Mouse (Mus musculus): ENCODE measurements around the gene Tra2b. TPM values are rescaled to one million over a fixed set of nuclear protein-coding genes. Genes with fewer than 3 reads are reported as not detected.
"Not testable (repeated sequence)": the region's sequence is repeated elsewhere in the genome, so short reads cannot be mapped to it uniquely, and the experiment has no call there.

Gene Tra2b
- polyA plus RNA-seq, 1 experiment, result 8.9 TPM

DNA sequence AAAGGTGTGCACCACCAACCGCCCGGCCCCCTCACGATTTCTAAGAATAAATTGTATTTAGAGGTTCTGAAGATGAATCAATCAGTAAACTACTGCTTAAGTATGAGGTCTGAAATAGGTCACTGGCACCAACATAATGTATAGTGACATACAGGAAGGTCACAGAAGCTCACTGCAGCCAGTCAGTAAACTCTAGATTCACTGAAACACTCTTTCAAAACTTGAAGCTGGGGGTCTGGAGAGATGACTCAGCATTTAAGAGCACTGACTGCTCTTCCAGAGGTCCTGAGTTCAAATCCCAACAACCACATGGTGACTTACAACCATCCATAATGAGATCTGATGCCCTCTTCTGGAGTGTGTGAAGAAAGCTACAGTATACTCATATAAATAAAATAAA, 16.1 kb downstream of the Tra2b start:
- TF ChIP-seq POLR2A (IDR thresholded peaks at IDR 0.05; ENCODE audit: low read depth, low read length) (no peak), CTCF (IDR thresholded peaks at IDR 0.05; ENCODE audit: extremely low read depth, insufficient read length, insufficient replicate concordance, low read depth, low read length) (no peak)
- H3K4me3 ChIP-seq (ENCODE audit: low read depth, low read length), result no peak overlapping the region
- no peaks in the 10 kb centered on the region for H3K27me3 ChIP-seq (ENCODE audit: control insufficient read depth, insufficient read depth, low read length)
- H3K4me1 ChIP-seq (ENCODE audit: control insufficient read depth, insufficient read depth, insufficient read length, low read length), result no peaks in the 10 kb centered on the region
- WGBS, result 93% methylated on average over 3 of the region's 3 CpGs
- H3K36me3 ChIP-seq (ENCODE audit: control insufficient read depth, insufficient read depth, low read length), result peaks cover 53% of the 10 kb centered on the region
- no peak overlapping the region for H3K27ac ChIP-seq (ENCODE audit: insufficient read depth, low read depth, low read length)

DNA sequence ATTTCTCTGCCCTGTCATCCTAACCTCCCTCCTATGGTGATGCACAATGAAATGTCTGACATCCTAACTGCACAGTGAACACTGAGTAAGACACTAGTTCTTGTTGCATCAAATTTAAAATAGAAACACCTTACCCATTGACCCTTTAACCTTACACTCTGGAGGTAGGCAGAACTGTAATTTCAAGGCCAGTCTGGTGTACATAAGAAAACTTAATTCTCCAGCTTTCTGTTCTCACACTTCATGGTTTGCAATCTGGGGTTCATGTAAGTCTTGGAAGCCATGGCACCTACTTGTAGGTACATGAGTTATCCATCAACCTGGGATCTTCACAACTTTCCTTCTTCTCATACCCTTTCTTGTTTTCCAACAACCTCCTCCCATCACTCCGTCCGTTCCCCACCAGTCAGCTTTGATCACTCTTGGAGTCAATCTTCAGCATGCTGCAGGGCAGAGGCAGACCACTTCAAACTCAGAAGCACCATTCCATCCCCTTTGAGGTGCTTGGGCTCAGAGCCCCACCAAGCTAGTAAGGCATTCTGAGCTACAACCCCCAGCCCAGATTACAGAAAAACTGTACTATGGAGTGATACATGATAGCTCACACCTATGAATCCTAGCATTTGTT, 23.5 kb downstream of the Tra2b start:
- H3K36me3 ChIP-seq (ENCODE audit: control insufficient read depth, insufficient read depth, low read length), result peaks cover 43% of the 10 kb centered on the region
- no peaks in the 10 kb centered on the region for H3K27me3 ChIP-seq (ENCODE audit: control insufficient read depth, insufficient read depth, low read length)
- WGBS, result 97% methylated on average over 2 of the region's 2 CpGs
- TF ChIP-seq CTCF (IDR thresholded peaks at IDR 0.05; ENCODE audit: extremely low read depth, insufficient read length, insufficient replicate concordance, low read depth, low read length) (no peak), POLR2A (IDR thresholded peaks at IDR 0.05; ENCODE audit: low read depth, low read length) (no peak)
- no peaks in the 10 kb centered on the region for H3K4me1 ChIP-seq (ENCODE audit: control insufficient read depth, insufficient read depth, insufficient read length, low read length)
- H3K27ac ChIP-seq (ENCODE audit: insufficient read depth, low read depth, low read length), result no peak overlapping the region
- no peak overlapping the region for H3K4me3 ChIP-seq (ENCODE audit: low read depth, low read length)

DNA sequence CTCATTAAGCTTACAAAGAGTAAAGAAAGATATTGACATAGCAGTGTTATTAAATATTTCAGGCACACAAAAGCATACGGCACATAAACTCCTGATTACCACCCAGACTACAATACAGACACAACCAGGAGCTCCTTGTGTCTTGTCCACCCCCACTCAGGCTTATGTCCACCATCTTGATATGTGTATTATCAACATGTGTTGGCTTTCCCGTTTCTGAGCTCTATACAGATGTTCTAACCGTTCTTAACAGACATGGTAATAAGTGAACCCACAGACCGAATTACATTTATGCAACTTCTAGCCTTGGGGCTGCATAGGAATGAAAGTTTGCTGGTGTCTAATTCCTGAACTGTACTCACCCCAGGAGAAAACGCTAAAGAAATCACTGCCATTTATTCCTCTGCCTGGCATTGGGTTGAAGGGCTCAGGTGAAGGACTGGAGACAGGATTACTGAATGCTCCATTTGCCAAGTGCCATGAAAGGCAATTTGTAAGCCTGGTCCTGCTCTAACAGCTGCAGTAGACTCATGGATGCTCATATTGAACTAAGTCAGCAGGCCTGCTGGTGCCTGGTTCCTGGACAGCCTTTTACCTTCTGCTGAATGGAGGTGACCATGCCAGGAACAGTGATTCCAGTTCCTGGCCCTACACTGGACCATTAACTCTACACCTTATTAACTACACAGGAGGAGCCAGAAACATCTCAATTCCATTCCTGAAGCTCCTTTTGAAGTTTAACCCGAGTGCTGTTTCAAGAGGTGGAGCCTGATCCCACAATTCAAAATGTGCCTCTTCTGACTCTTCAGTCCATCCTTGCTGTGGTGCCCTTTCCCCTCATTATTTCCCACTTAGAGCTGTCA, 24.2 kb downstream of the Tra2b start:
- no peaks in the 10 kb centered on the region for H3K4me1 ChIP-seq (ENCODE audit: control insufficient read depth, insufficient read depth, insufficient read length, low read length)
- H3K27ac ChIP-seq (ENCODE audit: insufficient read depth, low read depth, low read length), result no peak overlapping the region
- peaks cover 40% of the 10 kb centered on the region for H3K36me3 ChIP-seq (ENCODE audit: control insufficient read depth, insufficient read depth, low read length)
- no peak overlapping the region for H3K4me3 ChIP-seq (ENCODE audit: low read depth, low read length)
- TF ChIP-seq POLR2A (IDR thresholded peaks at IDR 0.05; ENCODE audit: low read depth, low read length) (no peak), CTCF (IDR thresholded peaks at IDR 0.05; ENCODE audit: extremely low read depth, insufficient read length, insufficient replicate concordance, low read depth, low read length) (no peak)
- H3K27me3 ChIP-seq (ENCODE audit: control insufficient read depth, insufficient read depth, low read length), result no peaks in the 10 kb centered on the region
- 79% methylated on average over 6 of the region's 6 CpGs for WGBS

DNA sequence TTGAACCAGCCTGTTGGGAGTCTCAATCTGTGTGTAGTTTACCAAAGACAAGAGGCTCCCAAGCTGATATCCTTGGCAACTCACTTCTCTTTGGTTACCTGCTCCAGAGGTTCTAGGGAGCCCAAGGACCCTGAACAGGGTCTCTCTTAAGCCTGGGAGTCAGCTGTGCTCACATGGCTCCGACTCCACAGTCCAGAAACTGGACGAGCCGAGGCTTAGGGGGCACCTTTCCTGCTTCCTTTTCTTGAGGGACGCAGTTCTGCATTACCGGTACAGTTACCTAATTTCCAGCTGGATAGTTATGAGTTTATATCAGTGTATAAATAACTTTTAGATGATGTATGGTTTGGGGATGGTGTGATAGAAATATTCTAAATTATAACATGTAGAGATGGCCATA, 24.9 kb downstream of the Tra2b start:
- 89% methylated on average over 5 of the region's 5 CpGs for WGBS
- Histone ChIP-seq H3K27ac (ENCODE audit: insufficient read depth, low read depth, low read length) (no peak overlapping the region), H3K4me1 (ENCODE audit: control insufficient read depth, insufficient read depth, insufficient read length, low read length) (no peaks in the 10 kb centered on the region), H3K27me3 (ENCODE audit: control insufficient read depth, insufficient read depth, low read length) (no peaks in the 10 kb centered on the region), H3K4me3 (ENCODE audit: low read depth, low read length) (no peak overlapping the region), H3K36me3 (ENCODE audit: control insufficient read depth, insufficient read depth, low read length) (peaks cover 40% of the 10 kb centered on the region)
- no peak for TF ChIP-seq CTCF (IDR thresholded peaks at IDR 0.05; ENCODE audit: extremely low read depth, insufficient read length, insufficient replicate concordance, low read depth, low read length)
- TF ChIP-seq POLR2A (IDR thresholded peaks at IDR 0.05; ENCODE audit: low read depth, low read length), result no peak

DNA sequence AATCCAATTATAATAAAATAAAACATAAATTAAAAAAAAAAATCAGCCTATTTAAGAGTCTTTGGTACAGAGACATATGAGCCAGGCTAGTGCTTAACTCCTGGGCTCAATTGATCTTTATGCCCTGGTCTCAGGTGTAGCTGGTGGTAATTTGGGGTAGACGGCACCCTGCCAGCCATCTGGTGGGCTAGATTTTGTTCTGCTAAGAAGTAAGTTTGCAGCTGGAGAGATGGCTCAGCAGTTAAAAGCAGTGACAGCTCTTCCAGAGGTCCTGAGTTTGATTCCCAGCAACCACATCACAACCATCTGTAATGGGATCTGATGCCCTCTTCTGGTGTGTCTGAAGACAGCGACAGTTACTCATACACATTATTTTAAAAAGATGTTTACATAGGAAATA, 25.8 kb downstream of the Tra2b start:
- 85% methylated on average over 2 of the region's 2 CpGs for WGBS
- TF ChIP-seq CTCF (IDR thresholded peaks at IDR 0.05; ENCODE audit: extremely low read depth, insufficient read length, insufficient replicate concordance, low read depth, low read length) (no peak), POLR2A (IDR thresholded peaks at IDR 0.05; ENCODE audit: low read depth, low read length) (no peak)
- Histone ChIP-seq H3K36me3 (ENCODE audit: control insufficient read depth, insufficient read depth, low read length) (peaks cover 36% of the 10 kb centered on the region), H3K4me3 (ENCODE audit: low read depth, low read length) (no peak overlapping the region), H3K27me3 (ENCODE audit: control insufficient read depth, insufficient read depth, low read length) (no peaks in the 10 kb centered on the region), H3K4me1 (ENCODE audit: control insufficient read depth, insufficient read depth, insufficient read length, low read length) (no peaks in the 10 kb centered on the region), H3K27ac (ENCODE audit: insufficient read depth, low read depth, low read length) (no peak overlapping the region)

DNA sequence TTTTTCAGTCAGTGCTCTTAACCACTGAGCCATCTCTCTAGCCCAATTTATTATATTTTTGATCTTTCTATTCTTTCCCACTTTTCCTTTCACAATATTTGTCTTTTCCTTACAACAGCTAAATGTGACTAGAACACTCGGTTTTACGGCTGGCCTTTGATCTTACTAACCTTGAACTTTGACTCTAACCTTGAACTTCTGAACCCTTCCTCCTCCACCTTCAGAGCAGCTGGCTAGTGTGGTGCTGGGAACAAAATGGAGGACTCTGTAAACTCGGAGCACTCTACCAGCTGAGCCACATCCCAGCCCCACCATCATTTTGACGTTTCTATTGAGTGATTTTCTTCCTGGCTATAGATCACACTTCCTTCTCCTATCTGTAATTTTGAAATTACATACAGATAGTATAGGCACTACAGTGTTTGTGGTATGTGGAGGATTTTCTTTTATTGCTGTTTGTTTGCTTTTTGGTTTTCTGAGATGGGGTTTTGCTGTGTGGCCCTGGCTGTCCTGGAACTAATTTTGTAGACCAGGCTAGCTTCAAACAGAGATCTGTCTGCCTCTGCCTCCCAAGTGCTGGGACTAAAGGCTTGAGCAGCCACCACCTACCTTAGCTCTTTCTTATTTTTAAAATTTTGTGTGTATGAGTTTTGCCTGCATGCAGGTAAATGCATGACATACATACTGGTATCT, 26.7 kb downstream of the Tra2b start:
- peaks cover 28% of the 10 kb centered on the region for H3K36me3 ChIP-seq (ENCODE audit: control insufficient read depth, insufficient read depth, low read length)
- no peak overlapping the region for H3K27ac ChIP-seq (ENCODE audit: insufficient read depth, low read depth, low read length)
- H3K27me3 ChIP-seq (ENCODE audit: control insufficient read depth, insufficient read depth, low read length), result no peaks in the 10 kb centered on the region
- no peak overlapping the region for H3K4me3 ChIP-seq (ENCODE audit: low read depth, low read length)
- no peak for TF ChIP-seq CTCF (IDR thresholded peaks at IDR 0.05; ENCODE audit: extremely low read depth, insufficient read length, insufficient replicate concordance, low read depth, low read length)
- TF ChIP-seq POLR2A (IDR thresholded peaks at IDR 0.05; ENCODE audit: low read depth, low read length), result no peak
- no peaks in the 10 kb centered on the region for H3K4me1 ChIP-seq (ENCODE audit: control insufficient read depth, insufficient read depth, insufficient read length, low read length)
- 52% methylated on average over 4 of the region's 4 CpGs for WGBS

DNA sequence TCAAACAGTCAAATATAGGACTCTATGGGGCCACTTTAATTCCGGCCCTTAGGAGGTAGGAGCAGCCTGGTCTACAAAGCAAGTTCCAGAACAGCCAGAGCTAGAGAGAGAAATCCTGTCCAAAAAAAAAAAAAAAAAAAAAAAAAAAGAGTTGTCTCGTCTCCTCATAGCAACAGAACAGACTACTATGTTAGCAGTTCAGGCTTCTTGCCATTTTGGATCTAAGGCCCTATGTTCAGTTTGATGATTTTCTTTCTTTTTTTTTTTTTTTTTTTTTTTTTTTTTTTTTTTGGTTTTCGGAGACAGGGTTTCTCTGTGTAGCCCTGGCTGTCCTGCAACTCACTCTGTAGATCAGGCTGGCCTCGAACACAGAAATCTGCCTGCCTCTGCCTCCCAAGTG, 27.4 kb downstream of the Tra2b start:
- not testable (repeated sequence) for H3K4me3 ChIP-seq (ENCODE audit: low read depth, low read length); H3K4me1 ChIP-seq (ENCODE audit: control insufficient read depth, insufficient read depth, insufficient read length, low read length); H3K27ac ChIP-seq (ENCODE audit: insufficient read depth, low read depth, low read length); H3K27me3 ChIP-seq (ENCODE audit: control insufficient read depth, insufficient read depth, low read length)
- peaks cover 25% of the 10 kb centered on the region for H3K36me3 ChIP-seq (ENCODE audit: control insufficient read depth, insufficient read depth, low read length)
- WGBS, result 78% methylated on average over 4 of the region's 4 CpGs
